Mouse (Mus musculus): ENCODE data around the gene Mast4.

- TF ChIP-seq TAL1 (conservative IDR thresholded peaks at IDR 0.05; ENCODE audit: low read depth, low read length) (no peak), CTCF (IDR thresholded peaks at IDR 0.05; ENCODE audit: low read depth, low read length) (no peak), GATA1 (IDR thresholded peaks at IDR 0.05; ENCODE audit: borderline replicate concordance, low read length) (no peak), POLR2AphosphoS5 (IDR thresholded peaks at IDR 0.05; ENCODE audit: insufficient replicate concordance, low read depth, low read length) (no peak)
These were observed 572.1 kb downstream of the Mast4 start for GRCm38 (mm10) chr13:102762203-102762602.

All from G1E (cell line).